Mouse (Mus musculus): ENCODE data around the gene Sgcd. TPM values are rescaled to one million over a fixed set of nuclear protein-coding genes. Genes with fewer than 3 reads are reported as not detected.
"Not testable (repeated sequence)": the region's sequence is repeated elsewhere in the genome, so short reads cannot be mapped to it uniquely, and the experiment has no call there.

The Sgcd gene
- polyA plus RNA-seq, 1 experiment = 2.1 TPM

GRCm38 (mm10) chr11:47442266-47442665, 546.5 kb downstream of the Sgcd start:
- Histone ChIP-seq H3K4me3 (ENCODE audit: insufficient read depth, low read length) (no peak overlapping the region), H3K4me1 (ENCODE audit: control insufficient read depth, insufficient read depth, low read length) (no peaks in the 10 kb centered on the region), H3K27ac (ENCODE audit: insufficient read depth, low read length) (no peak overlapping the region)
- TF ChIP-seq CTCF (IDR thresholded peaks at IDR 0.05; ENCODE audit: extremely low read depth, insufficient read depth, low read length) (no peak), POLR2A (IDR thresholded peaks at IDR 0.05; ENCODE audit: extremely low read depth, insufficient read depth, low read length) (no peak)

GRCm38 (mm10) chr11:47399607-47400006, 589.2 kb downstream of the Sgcd start:
- H3K27ac ChIP-seq (ENCODE audit: insufficient read depth, low read length) = no peak overlapping the region
- no peak overlapping the region for H3K4me3 ChIP-seq (ENCODE audit: insufficient read depth, low read length)
- H3K4me1 ChIP-seq (ENCODE audit: control insufficient read depth, insufficient read depth, low read length) = no peaks in the 10 kb centered on the region
- TF ChIP-seq CTCF (IDR thresholded peaks at IDR 0.05; ENCODE audit: extremely low read depth, insufficient read depth, low read length) (no peak), POLR2A (IDR thresholded peaks at IDR 0.05; ENCODE audit: extremely low read depth, insufficient read depth, low read length) (no peak)

GRCm38 (mm10) chr11:47390798-47391197, 598.0 kb downstream of the Sgcd start:
- H3K4me3 ChIP-seq (ENCODE audit: insufficient read depth, low read length); H3K27ac ChIP-seq (ENCODE audit: insufficient read depth, low read length); H3K4me1 ChIP-seq (ENCODE audit: control insufficient read depth, insufficient read depth, low read length): not testable (repeated sequence)

DNA sequence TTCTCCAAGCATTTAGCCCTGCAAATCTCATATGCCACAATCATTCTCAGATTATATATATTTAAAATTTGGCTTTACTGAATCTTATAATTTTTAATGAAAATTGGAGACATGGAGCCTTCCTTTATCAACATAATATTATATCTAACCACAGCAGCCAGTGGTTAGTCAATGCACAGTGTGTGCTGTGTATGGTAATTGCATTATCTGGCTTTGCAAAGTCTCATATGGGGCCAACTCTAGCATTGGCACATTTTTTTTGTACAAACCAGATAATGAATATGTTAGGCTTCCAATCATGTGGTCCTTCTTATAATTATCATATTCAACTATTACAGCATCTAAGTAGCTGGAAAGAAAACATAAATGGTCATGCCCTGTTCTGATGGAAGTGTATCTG, 599.4 kb downstream of the Sgcd start:
- no peak overlapping the region for H3K4me3 ChIP-seq (ENCODE audit: insufficient read depth, low read length)
- H3K27ac ChIP-seq (ENCODE audit: insufficient read depth, low read length) = no peak overlapping the region
- TF ChIP-seq CTCF (IDR thresholded peaks at IDR 0.05; ENCODE audit: extremely low read depth, insufficient read depth, low read length) = no peak
- TF ChIP-seq POLR2A (IDR thresholded peaks at IDR 0.05; ENCODE audit: extremely low read depth, insufficient read depth, low read length) = no peak
- no peaks in the 10 kb centered on the region for H3K4me1 ChIP-seq (ENCODE audit: control insufficient read depth, insufficient read depth, low read length)

- Histone ChIP-seq H3K4me1 (ENCODE audit: control insufficient read depth, insufficient read depth, low read length) (no peaks in the 10 kb centered on the region), H3K27ac (ENCODE audit: insufficient read depth, low read length) (no peak overlapping the region), H3K4me3 (ENCODE audit: insufficient read depth, low read length) (no peak overlapping the region)
- TF ChIP-seq CTCF (IDR thresholded peaks at IDR 0.05; ENCODE audit: extremely low read depth, insufficient read depth, low read length) (no peak), POLR2A (IDR thresholded peaks at IDR 0.05; ENCODE audit: extremely low read depth, insufficient read depth, low read length) (no peak)
Observed at GRCm38 (mm10) chr11:47387726-47388125, 601.0 kb downstream of the Sgcd start.

GRCm38 (mm10) chr11:47386136-47386535, 602.6 kb downstream of the Sgcd start:
- Histone ChIP-seq H3K4me1 (ENCODE audit: control insufficient read depth, insufficient read depth, low read length) (no peaks in the 10 kb centered on the region), H3K4me3 (ENCODE audit: insufficient read depth, low read length) (no peak overlapping the region), H3K27ac (ENCODE audit: insufficient read depth, low read length) (no peak overlapping the region)
- no peak for TF ChIP-seq POLR2A (IDR thresholded peaks at IDR 0.05; ENCODE audit: extremely low read depth, insufficient read depth, low read length)
- no peak for TF ChIP-seq CTCF (IDR thresholded peaks at IDR 0.05; ENCODE audit: extremely low read depth, insufficient read depth, low read length)

GRCm38 (mm10) chr11:47379630-47379958, 609.2 kb downstream of the Sgcd start:
- Histone ChIP-seq H3K27ac (ENCODE audit: insufficient read depth, low read length) (no peak overlapping the region), H3K4me3 (ENCODE audit: insufficient read depth, low read length) (peak overlapping the region; percentile 11; the same call in 1 of the 2 replicates), H3K4me1 (ENCODE audit: control insufficient read depth, insufficient read depth, low read length) (peaks cover 5% of the 10 kb centered on the region; the same call in 1 of the 2 replicates)
- TF ChIP-seq POLR2A (IDR thresholded peaks at IDR 0.05; ENCODE audit: extremely low read depth, insufficient read depth, low read length) (no peak), CTCF (IDR thresholded peaks at IDR 0.05; ENCODE audit: extremely low read depth, insufficient read depth, low read length) (no peak)

GRCm38 (mm10) chr11:47378843-47379629, 609.7 kb downstream of the Sgcd start:
- no peak for TF ChIP-seq CTCF (IDR thresholded peaks at IDR 0.05; ENCODE audit: extremely low read depth, insufficient read depth, low read length)
- TF ChIP-seq POLR2A (IDR thresholded peaks at IDR 0.05; ENCODE audit: extremely low read depth, insufficient read depth, low read length) = no peak
- Histone ChIP-seq H3K27ac (ENCODE audit: insufficient read depth, low read length) (no peak overlapping the region), H3K4me3 (ENCODE audit: insufficient read depth, low read length) (peak overlapping the region; percentile 11), H3K4me1 (ENCODE audit: control insufficient read depth, insufficient read depth, low read length) (peaks cover 5% of the 10 kb centered on the region; the same call in 1 of the 2 replicates)

GRCm38 (mm10) chr11:47377421-47377820, 611.3 kb downstream of the Sgcd start:
- no peak overlapping the region for H3K27ac ChIP-seq (ENCODE audit: insufficient read depth, low read length)
- TF ChIP-seq CTCF (IDR thresholded peaks at IDR 0.05; ENCODE audit: extremely low read depth, insufficient read depth, low read length) (no peak), POLR2A (IDR thresholded peaks at IDR 0.05; ENCODE audit: extremely low read depth, insufficient read depth, low read length) (no peak)
- H3K4me1 ChIP-seq (ENCODE audit: control insufficient read depth, insufficient read depth, low read length) = peaks cover 5% of the 10 kb centered on the region; the same call in 1 of the 2 replicates
- H3K4me3 ChIP-seq (ENCODE audit: insufficient read depth, low read length) = no peak overlapping the region

DNA sequence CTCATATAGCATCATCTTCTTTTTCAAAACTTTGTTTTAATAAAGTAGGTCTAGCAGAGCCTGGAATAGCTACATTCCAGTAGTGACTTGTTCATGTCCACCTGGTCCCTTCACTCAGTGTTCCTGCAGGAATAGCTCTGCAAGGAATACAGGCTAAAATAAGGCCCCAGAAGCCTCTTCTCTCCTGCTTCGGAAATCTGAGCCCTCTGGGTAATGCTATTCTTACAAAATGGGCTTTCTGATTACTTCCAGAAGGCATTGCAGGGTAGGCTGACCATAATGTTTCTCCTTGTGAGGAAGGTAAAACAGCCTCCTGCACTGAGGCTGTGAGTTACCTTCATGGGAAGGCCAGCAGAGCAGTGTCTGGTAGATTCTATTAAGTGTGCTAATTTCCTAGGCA, 611.9 kb downstream of the Sgcd start:
- H3K4me3 ChIP-seq (ENCODE audit: insufficient read depth, low read length) = no peak overlapping the region
- TF ChIP-seq POLR2A (IDR thresholded peaks at IDR 0.05; ENCODE audit: extremely low read depth, insufficient read depth, low read length) (no peak), CTCF (IDR thresholded peaks at IDR 0.05; ENCODE audit: extremely low read depth, insufficient read depth, low read length) (no peak)
- no peak overlapping the region for H3K27ac ChIP-seq (ENCODE audit: insufficient read depth, low read length)
- H3K4me1 ChIP-seq (ENCODE audit: control insufficient read depth, insufficient read depth, low read length) = peaks cover 5% of the 10 kb centered on the region; the same call in 1 of the 2 replicates

All from cortical plate, adult 2 months (tissue).